Mouse (Mus musculus): ENCODE measurements around the gene Aurkaip1. TPM values are rescaled to one million over a fixed set of nuclear protein-coding genes. Genes with fewer than 3 reads are reported as not detected.
"Not testable (repeated sequence)": the region's sequence is repeated elsewhere in the genome, so short reads cannot be mapped to it uniquely, and the experiment has no call there.

Gene Aurkaip1
- polyA plus RNA-seq (2015; fragmentation: Nextera tagmentation; extraction: Ambion mirVana), result 126 and 144 TPM in 2 replicates

GRCm38 (mm10) chr4:155831205-155831766, at the start of gene Aurkaip1:
Gene Aurkaip1, plus strand, starts transcription at chr4:155831272.
- H3K27me3 ChIP-seq (replicated peaks), result no peaks in the 10 kb centered on the region
- WGBS, result under 1% methylated on average over 48 of the region's 49 CpGs
- H3K9ac ChIP-seq, result peak within 1 kb of the TSS; percentile 88
- peak; percentile 87 for ATAC-seq (ENCODE audit: extremely low read depth, insufficient number of reproducible peaks, low FRiP score, low TSS enrichment)
- peak within 1 kb of the TSS; percentile 92 for H3K27ac ChIP-seq (replicated peaks)
- peaks cover 37% of the 10 kb centered on the region for H3K36me3 ChIP-seq
- H3K4me2 ChIP-seq, result peak within 1 kb of the TSS; percentile 98
- H3K9me3 ChIP-seq, result no peaks in the 10 kb centered on the region
- peak within 1 kb of the TSS; percentile 81 for H3K4me3 ChIP-seq
- peaks cover 27% of the 10 kb centered on the region for H3K4me1 ChIP-seq

GRCm38 (mm10) chr4:155783486-155784080, 47.5 kb upstream of the Aurkaip1 start:
- H3K4me3 ChIP-seq, result peak overlapping the region; percentile 74
- peak overlapping the region; percentile 79 for H3K27ac ChIP-seq (replicated peaks)
- no peak for ATAC-seq (ENCODE audit: extremely low read depth, insufficient number of reproducible peaks, low FRiP score, low TSS enrichment)
- WGBS, result 35% methylated on average over 16 of the region's 16 CpGs
- no peaks in the 10 kb centered on the region for H3K9me3 ChIP-seq
- peak overlapping the region; percentile 83 for H3K4me2 ChIP-seq
- peak overlapping the region; percentile 91 for H3K9ac ChIP-seq
- no peaks in the 10 kb centered on the region for H3K27me3 ChIP-seq (replicated peaks)
- H3K36me3 ChIP-seq, result no peaks in the 10 kb centered on the region
- peaks cover 39% of the 10 kb centered on the region for H3K4me1 ChIP-seq

GRCm38 (mm10) chr4:155784081-155784701, 46.9 kb upstream of the Aurkaip1 start:
- no peaks in the 10 kb centered on the region for H3K9me3 ChIP-seq
- peak overlapping the region; percentile 91 for H3K9ac ChIP-seq
- peak; percentile 67; the same call in 1 of the 2 replicates for ATAC-seq (ENCODE audit: extremely low read depth, insufficient number of reproducible peaks, low FRiP score, low TSS enrichment)
- peak overlapping the region; percentile 79 for H3K27ac ChIP-seq (replicated peaks)
- H3K27me3 ChIP-seq (replicated peaks), result no peaks in the 10 kb centered on the region
- peaks cover 36% of the 10 kb centered on the region for H3K4me1 ChIP-seq
- H3K36me3 ChIP-seq, result no peaks in the 10 kb centered on the region
- H3K4me3 ChIP-seq, result peak overlapping the region; percentile 74
- H3K4me2 ChIP-seq, result peak overlapping the region; percentile 83
- WGBS, result under 1% methylated on average over 50 of the region's 52 CpGs

- H3K36me3 ChIP-seq, result no peaks in the 10 kb centered on the region
- WGBS, result 62% methylated on average over 10 of the region's 10 CpGs
- H3K27ac ChIP-seq (replicated peaks), result peak overlapping the region; percentile 81
- no peaks in the 10 kb centered on the region for H3K9me3 ChIP-seq
- peaks cover 30% of the 10 kb centered on the region for H3K4me1 ChIP-seq
- H3K4me3 ChIP-seq, result peak overlapping the region; percentile 37
- 0 out of 2 replicates have a peak, but pooled peaks cover under 1% of the 10 kb centered on the region for H3K27me3 ChIP-seq (replicated peaks)
- peak overlapping the region; percentile 83 for H3K4me2 ChIP-seq
- H3K9ac ChIP-seq, result peak overlapping the region; percentile 91
- no peak for ATAC-seq (ENCODE audit: extremely low read depth, insufficient number of reproducible peaks, low FRiP score, low TSS enrichment)
Measured at GRCm38 (mm10) chr4:155785246-155785645, 45.8 kb upstream of the Aurkaip1 start.

GRCm38 (mm10) chr4:155785819-155786218, 45.3 kb upstream of the Aurkaip1 start, which contains the start of gene Tmem88b:
Gene Tmem88b, minus strand, starts transcription at chr4:155785874.
- Histone ChIP-seq H3K27me3 (replicated peaks) (0 out of 2 replicates have a peak, but pooled peaks cover 6% of the 10 kb centered on the region), H3K4me1 (peaks cover 25% of the 10 kb centered on the region), H3K27ac (replicated peaks) (peak within 1 kb of the TSS; percentile 81), H3K4me2 (peak within 1 kb of the TSS; percentile 83), H3K4me3 (peak within 1 kb of the TSS; percentile 74), H3K9me3 (no peaks in the 10 kb centered on the region), H3K36me3 (no peaks in the 10 kb centered on the region), H3K9ac (peak within 1 kb of the TSS; percentile 91)
- ATAC-seq (ENCODE audit: extremely low read depth, insufficient number of reproducible peaks, low FRiP score, low TSS enrichment), result no peak
- 34% methylated on average over 5 of the region's 5 CpGs for WGBS

GRCm38 (mm10) chr4:155788300-155788699, 42.8 kb upstream of the Aurkaip1 start:
- Histone ChIP-seq H3K4me2 (no peak overlapping the region), H3K9ac (no peak overlapping the region), H3K27ac (replicated peaks) (no peak overlapping the region), H3K27me3 (replicated peaks) (peaks cover 25% of the 10 kb centered on the region; the same call in 1 of the 2 replicates), H3K9me3 (no peaks in the 10 kb centered on the region), H3K4me3 (no peak overlapping the region), H3K36me3 (no peaks in the 10 kb centered on the region), H3K4me1 (peaks cover 19% of the 10 kb centered on the region)
- ATAC-seq (ENCODE audit: extremely low read depth, insufficient number of reproducible peaks, low FRiP score, low TSS enrichment), result no peak
- 64% methylated on average over 3 of the region's 3 CpGs for WGBS

- WGBS, result 73% methylated on average over 4 of the region's 4 CpGs
- ATAC-seq (ENCODE audit: extremely low read depth, insufficient number of reproducible peaks, low FRiP score, low TSS enrichment); H3K36me3 ChIP-seq; H3K4me2 ChIP-seq; H3K27ac ChIP-seq (replicated peaks); H3K9ac ChIP-seq; H3K4me3 ChIP-seq; H3K9me3 ChIP-seq: not testable (repeated sequence)
- Histone ChIP-seq H3K27me3 (replicated peaks) (peaks cover 25% of the 10 kb centered on the region; the same call in 1 of the 2 replicates), H3K4me1 (peaks cover 17% of the 10 kb centered on the region)
Measured at GRCm38 (mm10) chr4:155788833-155789232, 42.2 kb upstream of the Aurkaip1 start.

GRCm38 (mm10) chr4:155790021-155790489, 41.0 kb upstream of the Aurkaip1 start, which contains the start of gene Ankrd65:
Gene Ankrd65, plus strand, starts transcription at chr4:155790439.
- Histone ChIP-seq H3K27ac (replicated peaks) (no peak within 1 kb of the TSS), H3K9ac (no peak within 1 kb of the TSS), H3K27me3 (replicated peaks) (peaks cover 25% of the 10 kb centered on the region; the same call in 1 of the 2 replicates), H3K4me3 (no peak within 1 kb of the TSS), H3K9me3 (no peaks in the 10 kb centered on the region), H3K4me1 (peaks cover 14% of the 10 kb centered on the region), H3K36me3 (no peaks in the 10 kb centered on the region), H3K4me2 (no peak within 1 kb of the TSS)
- ATAC-seq (ENCODE audit: extremely low read depth, insufficient number of reproducible peaks, low FRiP score, low TSS enrichment), result no peak
- 81% methylated on average over 3 of the region's 3 CpGs for WGBS

GRCm38 (mm10) chr4:155790650-155791161, 40.4 kb upstream of the Aurkaip1 start:
- H3K4me1 ChIP-seq, result peaks cover 8% of the 10 kb centered on the region
- ATAC-seq (ENCODE audit: extremely low read depth, insufficient number of reproducible peaks, low FRiP score, low TSS enrichment), result no peak
- no peak overlapping the region for H3K4me3 ChIP-seq
- no peak overlapping the region for H3K4me2 ChIP-seq
- no peaks in the 10 kb centered on the region for H3K9me3 ChIP-seq
- H3K36me3 ChIP-seq, result no peaks in the 10 kb centered on the region
- H3K27me3 ChIP-seq (replicated peaks), result peaks cover 25% of the 10 kb centered on the region; the same call in 1 of the 2 replicates
- no peak overlapping the region for H3K9ac ChIP-seq
- H3K27ac ChIP-seq (replicated peaks), result no peak overlapping the region
- WGBS, result 49% methylated on average over 3 of the region's 3 CpGs

- Histone ChIP-seq H3K27ac (replicated peaks) (no peak overlapping the region), H3K4me1 (peaks cover 4% of the 10 kb centered on the region), H3K4me3 (no peak overlapping the region), H3K9ac (no peak overlapping the region), H3K4me2 (no peak overlapping the region), H3K9me3 (no peaks in the 10 kb centered on the region), H3K27me3 (replicated peaks) (peaks cover 29% of the 10 kb centered on the region), H3K36me3 (no peaks in the 10 kb centered on the region)
- WGBS, result 67% methylated on average over 24 of the region's 24 CpGs
- no peak for ATAC-seq (ENCODE audit: extremely low read depth, insufficient number of reproducible peaks, low FRiP score, low TSS enrichment)
Measured at GRCm38 (mm10) chr4:155791240-155791933, 39.7 kb upstream of the Aurkaip1 start.

GRCm38 (mm10) chr4:155793730-155794129, 37.3 kb upstream of the Aurkaip1 start:
- Histone ChIP-seq H3K4me2 (no peak overlapping the region), H3K9me3 (no peaks in the 10 kb centered on the region), H3K9ac (no peak overlapping the region), H3K36me3 (no peaks in the 10 kb centered on the region), H3K4me1 (peaks cover 4% of the 10 kb centered on the region), H3K27me3 (replicated peaks) (peaks cover 42% of the 10 kb centered on the region), H3K27ac (replicated peaks) (no peak overlapping the region), H3K4me3 (no peak overlapping the region)
- WGBS, result 38% methylated on average over 2 of the region's 2 CpGs
- ATAC-seq (ENCODE audit: extremely low read depth, insufficient number of reproducible peaks, low FRiP score, low TSS enrichment), result no peak
